Comparison of ENCODE assay signal across 14 mouse cellular contexts in genomic region chr9:98957751-98958351, GRCm38 (mm10). TPM values are rescaled to one million over a fixed set of nuclear protein-coding genes. Genes with fewer than 3 reads are reported as not detected.
DNase-seq lines count a peak whose midpoint lies in the region; ATAC-seq and TF ChIP-seq lines count a peak whose summit lies in the region.
"Had no signal": no experiment of that assay in that cellular context is flagged by ENCODE, and none has a peak within 500 bp of the region (broad histone marks: within the 10 kb centered on the region; RNA-seq: fewer than 3 reads in every experiment).

No protein-coding gene starts in this region.

- ATAC-seq in heart, embryonic 11.5 days (replicated peaks; ENCODE audit: insufficient number of reproducible peaks, low FRiP score, low TSS enrichment) = no peak
- no peak for ATAC-seq in midbrain, embryonic 11.5 days (ENCODE audit: low FRiP score)
- ATAC-seq in midbrain, embryonic 13.5 days = no peak
- no peak for ATAC-seq in hindbrain, embryonic 13.5 days (ENCODE audit: low FRiP score)

- TF ChIP-seq POLR2A in heart, adult 2 months (IDR thresholded peaks at IDR 0.05; ENCODE audit: insufficient read depth, low read depth, low read length) = no peak

- H3K9ac ChIP-seq in heart, adult 2 months (ENCODE audit: low read depth, low read length) = no peak overlapping the region
- H3K9ac ChIP-seq in heart, embryonic 11.5 days (ENCODE audit: low read depth, low read length) = no peak overlapping the region
- H3K9ac ChIP-seq in midbrain, embryonic 11.5 days (ENCODE audit: low read length) = no peak overlapping the region
- H3K9ac ChIP-seq in midbrain, embryonic 13.5 days (replicated peaks) = no peak overlapping the region
- no peak overlapping the region for H3K9ac ChIP-seq in hindbrain, embryonic 13.5 days

- no peak overlapping the region for H3K27ac ChIP-seq in heart, adult 2 months
- H3K27ac ChIP-seq in heart, embryonic 11.5 days (ENCODE audit: low read depth, low read length) = no peak overlapping the region
- no peak overlapping the region for H3K27ac ChIP-seq in midbrain, embryonic 11.5 days (ENCODE audit: low read depth, low read length)
- no peak overlapping the region for H3K27ac ChIP-seq in midbrain, embryonic 13.5 days
- no peak overlapping the region for H3K27ac ChIP-seq in hindbrain, embryonic 13.5 days

- no peaks in the 10 kb centered on the region for H3K9me3 ChIP-seq in heart, embryonic 11.5 days (replicated peaks; ENCODE audit: control insufficient read depth, low read length)
- no peaks in the 10 kb centered on the region for H3K9me3 ChIP-seq in midbrain, embryonic 11.5 days (ENCODE audit: control insufficient read depth, low read length)
- H3K9me3 ChIP-seq in midbrain, embryonic 13.5 days = no peaks in the 10 kb centered on the region
- H3K9me3 ChIP-seq in hindbrain, embryonic 13.5 days = no peaks in the 10 kb centered on the region

- H3K4me1 ChIP-seq in heart, adult 2 months (ENCODE audit: control insufficient read depth, insufficient read depth, low read length) = peaks cover 2% of the 10 kb centered on the region; the same call in 1 of the 2 replicates
- H3K4me1 ChIP-seq in heart, embryonic 11.5 days (ENCODE audit: control insufficient read depth, insufficient read depth, low read length) = peaks cover 27% of the 10 kb centered on the region
- H3K4me1 ChIP-seq in midbrain, embryonic 11.5 days (ENCODE audit: control insufficient read depth, insufficient read depth, low read length) = peaks cover 33% of the 10 kb centered on the region
- peaks cover 27% of the 10 kb centered on the region for H3K4me1 ChIP-seq in midbrain, embryonic 13.5 days (replicated peaks)
- H3K4me1 ChIP-seq in hindbrain, embryonic 13.5 days (replicated peaks) = peaks cover 28% of the 10 kb centered on the region

- no peak overlapping the region for H3K4me2 ChIP-seq in heart, embryonic 11.5 days
- H3K4me2 ChIP-seq in midbrain, embryonic 11.5 days = no peak overlapping the region
- no peak overlapping the region for H3K4me2 ChIP-seq in midbrain, embryonic 13.5 days (replicated peaks)
- 0 out of 2 replicates have a peak overlapping the region, but pooled peaks have one; percentile 5 for H3K4me2 ChIP-seq in hindbrain, embryonic 13.5 days

- WGBS in heart, adult 2 months = 6% methylated on average over 23 of the region's 23 CpGs
- under 1% methylated on average over 23 of the region's 23 CpGs for WGBS in heart, embryonic 11.5 days (ENCODE audit: insufficient replicate concordance)
- under 1% methylated on average over 23 of the region's 23 CpGs for WGBS in midbrain, embryonic 11.5 days
- WGBS in midbrain, embryonic 13.5 days = 1% methylated on average over 23 of the region's 23 CpGs
- WGBS in hindbrain, embryonic 13.5 days = under 1% methylated on average over 23 of the region's 23 CpGs

- peak; percentile 31 to 41 for DNase-seq in heart, adult 2 months
- DNase-seq in midbrain, embryonic 11.5 days (ENCODE audit: low spot score, missing footprints) = peak; percentile 97
- DNase-seq in retina, embryonic 14.5 days (ENCODE audit: low spot score) = peak; percentile 52
- DNase-seq in frontal cortex, postnatal 36 days (ENCODE audit: low spot score in 2 of 2) = no peak
- no peak for DNase-seq in urinary bladder, postnatal 36 days (ENCODE audit: low spot score in 2 of 2)
- DNase-seq: left cerebral cortex, postnatal 4 days; right cerebral cortex, postnatal 4 days had no signal

- no peaks in the 10 kb centered on the region for H3K36me3 ChIP-seq in heart, adult 2 months (ENCODE audit: control insufficient read depth, insufficient read depth, low read length)
- no peaks in the 10 kb centered on the region for H3K36me3 ChIP-seq in heart, embryonic 11.5 days (ENCODE audit: control insufficient read depth, insufficient read depth, low read length)
- no peaks in the 10 kb centered on the region for H3K36me3 ChIP-seq in midbrain, embryonic 11.5 days (ENCODE audit: control insufficient read depth, insufficient read depth, low read length)
- H3K36me3 ChIP-seq in midbrain, embryonic 13.5 days = no peaks in the 10 kb centered on the region
- H3K36me3 ChIP-seq in hindbrain, embryonic 13.5 days = no peaks in the 10 kb centered on the region

- H3K4me3 ChIP-seq in heart, adult 2 months = no peak overlapping the region
- H3K4me3 ChIP-seq in heart, embryonic 11.5 days (ENCODE audit: low read depth, low read length) = no peak overlapping the region
- peak overlapping the region; percentile 1; the same call in 1 of the 2 replicates for H3K4me3 ChIP-seq in midbrain, embryonic 11.5 days (ENCODE audit: low read depth, low read length)
- H3K4me3 ChIP-seq in midbrain, embryonic 13.5 days (replicated peaks) = no peak overlapping the region; the same call in 1 of the 2 replicates
- H3K4me3 ChIP-seq in hindbrain, embryonic 13.5 days = 0 out of 2 replicates have a peak overlapping the region, but pooled peaks have one; percentile 39

- H3K27me3 ChIP-seq in heart, adult 2 months (ENCODE audit: control insufficient read depth, insufficient read depth, low read length) = peaks cover 49% of the 10 kb centered on the region
- peaks cover 94% of the 10 kb centered on the region for H3K27me3 ChIP-seq in heart, embryonic 11.5 days (ENCODE audit: control insufficient read depth, insufficient read depth, low read length)
- H3K27me3 ChIP-seq in midbrain, embryonic 11.5 days (ENCODE audit: control insufficient read depth, insufficient read depth, low read length) = peaks cover 92% of the 10 kb centered on the region
- peaks cover 95% of the 10 kb centered on the region for H3K27me3 ChIP-seq in midbrain, embryonic 13.5 days
- H3K27me3 ChIP-seq in hindbrain, embryonic 13.5 days = peaks cover 94% of the 10 kb centered on the region

- intact Hi-C loops in heart, adult 2 months (cut with DNase I) = no loop called here

- TF ChIP-seq EP300 in heart, adult 2 months (IDR thresholded peaks at IDR 0.05; ENCODE audit: insufficient read depth, low read depth, low read length) = no peak

- no peak for TF ChIP-seq CTCF in heart, adult 2 months (IDR thresholded peaks at IDR 0.05)

- H3K79me2 ChIP-seq in heart, adult 2 months (replicated peaks; ENCODE audit: control insufficient read depth, insufficient read depth, low read length) = no peaks in the 10 kb centered on the region

RNA-seq across cellular contexts. Expression of gene Foxl2, which starts 2.8 kb away (rescaled TPM):
- not detected for total RNA-seq in heart, adult 2 months (2021)
- polyA plus RNA-seq in heart, adult 2 months (2012; rRNA removed) = not detected in 2 replicates
- not detected in 2 replicates for polyA plus RNA-seq in heart, embryonic 11.5 days (2014; fragmentation: Nextera tagmentation; extraction: Ambion mirVana)
- 2.2 and 3.6 TPM in 2 replicates for polyA plus RNA-seq in midbrain, embryonic 11.5 days (2014; fragmentation: Nextera tagmentation; extraction: Ambion mirVana)
- 0.54 and 0.75 TPM in 2 replicates for polyA plus RNA-seq in midbrain, embryonic 13.5 days (2015; fragmentation: Nextera tagmentation; extraction: Ambion mirVana)
- 0.61 TPM in 2 replicates for polyA plus RNA-seq in hindbrain, embryonic 13.5 days (2015; fragmentation: Nextera tagmentation; extraction: Ambion mirVana)
- total RNA-seq: CH12.LX; common myeloid progenitor, adult 5-6 weeks; gastrocnemius, postnatal 10 days had no signal

RNA-seq across cellular contexts. Expression of gene Faim, which starts 28.3 kb away (rescaled TPM):
- 1 to 10 TPM; 4.1 to 5.4 TPM for total RNA-seq in heart, adult 2 months (2021)
- polyA plus RNA-seq in heart, adult 2 months (2012; rRNA removed) = 2.1 and 3.7 TPM in 2 replicates
- polyA plus RNA-seq in heart, embryonic 11.5 days (2014; fragmentation: Nextera tagmentation; extraction: Ambion mirVana) = 36.8 and 38.3 TPM in 2 replicates
- polyA plus RNA-seq in midbrain, embryonic 11.5 days (2014; fragmentation: Nextera tagmentation; extraction: Ambion mirVana) = 87.3 and 91.8 TPM in 2 replicates
- polyA plus RNA-seq in midbrain, embryonic 13.5 days (2015; fragmentation: Nextera tagmentation; extraction: Ambion mirVana) = 105 and 107 TPM in 2 replicates
- 111 and 117 TPM in 2 replicates for polyA plus RNA-seq in hindbrain, embryonic 13.5 days (2015; fragmentation: Nextera tagmentation; extraction: Ambion mirVana)

RNA-seq across cellular contexts. Expression of gene 7420426K07Rik, which starts 54.9 kb away (rescaled TPM):
- total RNA-seq in heart, adult 2 months (2021) = not detected
- not detected in 2 replicates for polyA plus RNA-seq in heart, adult 2 months (2012; rRNA removed)
- polyA plus RNA-seq in heart, embryonic 11.5 days (2014; fragmentation: Nextera tagmentation; extraction: Ambion mirVana) = not detected in 2 replicates
- 0.11 TPM in 1 of 2 replicates, not detected in the other for polyA plus RNA-seq in midbrain, embryonic 11.5 days (2014; fragmentation: Nextera tagmentation; extraction: Ambion mirVana)
- polyA plus RNA-seq in midbrain, embryonic 13.5 days (2015; fragmentation: Nextera tagmentation; extraction: Ambion mirVana) = not detected in 2 replicates
- polyA plus RNA-seq in hindbrain, embryonic 13.5 days (2015; fragmentation: Nextera tagmentation; extraction: Ambion mirVana) = not detected in 2 replicates
- total RNA-seq: CH12.LX; common myeloid progenitor, adult 5-6 weeks; gastrocnemius, postnatal 10 days; left cerebral cortex, postnatal 4 days had no signal
- polyA plus RNA-seq: heart, embryonic 16.5 days had no signal

Comparison
In these comparisons a context has a peak if more than half of its experiments do, and no peak if none do; other contexts are left out.
1. H3K4me3 ChIP-seq: peak in midbrain, embryonic 11.5 days (single experiment) and hindbrain, embryonic 13.5 days (single experiment); none in heart, adult 2 months (single experiment), heart, embryonic 11.5 days (single experiment) and midbrain, embryonic 13.5 days (single experiment).
2. DNase-seq: peak in heart, adult 2 months (2 of 2), midbrain, embryonic 11.5 days (single experiment) and retina, embryonic 14.5 days (single experiment); none in frontal cortex, postnatal 36 days (0 of 2) and urinary bladder, postnatal 36 days (0 of 2).